Mouse (Mus musculus) small intestine, adult 2 months (tissue): Measurements from ENCODE around the gene Ern1. TPM values are rescaled to one million over a fixed set of nuclear protein-coding genes. Genes with fewer than 3 reads are reported as not detected.

Source experiments
- H3K27ac ChIP-seq: fragments of 200-500 bp; 2 replicates; pipeline ENCODE4 v1.5.1; 2012; ENCODE audit warnings: low read depth, low read length, control low read depth, inconsistent platforms; ENCODE audit not compliant: insufficient read depth
- H3K27me3 ChIP-seq: fragments of 200-500 bp; 2 replicates; pipeline ENCODE4 v1.6.1; 2012; ENCODE audit warnings: mild to moderate bottlenecking, moderate library complexity, low read length, inconsistent platforms; ENCODE audit not compliant: control insufficient read depth, insufficient read depth
- H3K36me3 ChIP-seq: fragments of 200-500 bp; 2 replicates; pipeline ENCODE4 v1.6.1; 2012; ENCODE audit warnings: mild to moderate bottlenecking, low read length, control low read depth, inconsistent platforms; ENCODE audit not compliant: control insufficient read depth, insufficient read depth
- H3K4me1 ChIP-seq: fragments of 200-500 bp; 2 replicates; pipeline ENCODE4 v1.6.1; 2012; ENCODE audit warnings: low read length, inconsistent platforms, mixed read lengths; ENCODE audit not compliant: control insufficient read depth, insufficient read depth, insufficient read length
- H3K4me3 ChIP-seq: fragments of 200-500 bp; 2 replicates; pipeline ENCODE4 v1.5.1; 2012; ENCODE audit warnings: low read depth, mild to moderate bottlenecking, control low read depth, inconsistent platforms, low read length, moderate library complexity
- CTCF ChIP-seq: fragments of 200-500 bp; IDR thresholded peaks from 2 replicates; pipeline ENCODE4 v1.5.1; 2012; ENCODE audit warnings: low read depth, mild to moderate bottlenecking, control low read depth, inconsistent platforms, low read length, moderate library complexity, mixed read lengths; ENCODE audit not compliant: insufficient replicate concordance, insufficient read length; ENCODE audit errors: extremely low read depth
- POLR2A ChIP-seq: fragments of 200-500 bp; IDR thresholded peaks from 2 replicates; pipeline ENCODE4 v1.6.1; 2012; ENCODE audit warnings: low read depth, mild to moderate bottlenecking, control low read depth, inconsistent platforms, low read length, moderate library complexity
- WGBS: fragments of 180-500 bp; shearing (Covaris S2); methylation state at CpG from one replicate; pipeline ENCODE4 v1.1.7; 2018; 5-methylcytosine and 5-hydroxymethylcytosine counted together
- polyA plus RNA-seq: library from polyadenylated mRNA; depleted of rRNA; stranded (reverse); fragments of >200 nt; gene quantifications from 2 replicates; pipeline ENCODE4 v1.2.3, GENCODE M21; 2012

The Ern1 gene
- polyA plus RNA-seq, 1 experiment, result 31.2 TPM

- Histone ChIP-seq H3K4me1 (no peaks in the 10 kb centered on the region), H3K27ac (no peak overlapping the region), H3K27me3 (no peaks in the 10 kb centered on the region), H3K4me3 (no peak overlapping the region), H3K36me3 (peaks cover 20% of the 10 kb centered on the region)
- TF ChIP-seq POLR2A, result no peak
- no peak for TF ChIP-seq CTCF
- WGBS, result 69% methylated on average over 10 of the region's 10 CpGs
Observed at GRCm38 (mm10) chr11:106527147-106527821, 39.6 kb upstream of the Ern1 start.

- Histone ChIP-seq H3K27ac (no peak overlapping the region), H3K27me3 (no peaks in the 10 kb centered on the region), H3K4me1 (no peaks in the 10 kb centered on the region), H3K4me3 (no peak overlapping the region), H3K36me3 (peaks cover 17% of the 10 kb centered on the region)
- 89% methylated on average over 3 of the region's 3 CpGs for WGBS
- TF ChIP-seq CTCF, result no peak
- no peak for TF ChIP-seq POLR2A
Observed at GRCm38 (mm10) chr11:106522538-106522937, 34.9 kb upstream of the Ern1 start.

- H3K36me3 ChIP-seq, result peaks cover 15% of the 10 kb centered on the region
- no peak for TF ChIP-seq CTCF
- TF ChIP-seq POLR2A, result no peak
- 81% methylated on average over 4 of the region's 4 CpGs for WGBS
- H3K4me1 ChIP-seq, result no peaks in the 10 kb centered on the region
- H3K27ac ChIP-seq, result no peak overlapping the region
- H3K4me3 ChIP-seq, result no peak overlapping the region
- no peaks in the 10 kb centered on the region for H3K27me3 ChIP-seq
Observed at GRCm38 (mm10) chr11:106521612-106522011, 34.0 kb upstream of the Ern1 start.

GRCm38 (mm10) chr11:106520404-106520803 lies 32.8 kb upstream of the Ern1 start:
- H3K4me3 ChIP-seq, result no peak overlapping the region

GRCm38 (mm10) chr11:106519519-106519918 lies 31.9 kb upstream of the Ern1 start:
- Histone ChIP-seq H3K36me3 (peaks cover 9% of the 10 kb centered on the region), H3K27ac (no peak overlapping the region), H3K4me1 (0 out of 2 replicates have a peak, but pooled peaks cover 1% of the 10 kb centered on the region), H3K27me3 (no peaks in the 10 kb centered on the region), H3K4me3 (no peak overlapping the region)
- 77% methylated on average over 4 of the region's 4 CpGs for WGBS
- TF ChIP-seq POLR2A (no peak), CTCF (no peak)

More at GRCm38 (mm10) chr11:106520404-106520803, 32.8 kb upstream of the Ern1 start:
- Histone ChIP-seq H3K27ac (no peak overlapping the region), H3K4me1 (no peaks in the 10 kb centered on the region), H3K27me3 (no peaks in the 10 kb centered on the region), H3K36me3 (peaks cover 11% of the 10 kb centered on the region)
- no peak for TF ChIP-seq POLR2A
- TF ChIP-seq CTCF, result no peak
- WGBS, result 94% methylated on average over 3 of the region's 3 CpGs

- 72% methylated on average over 4 of the region's 4 CpGs for WGBS
- Histone ChIP-seq H3K4me1 (0 out of 2 replicates have a peak, but pooled peaks cover 1% of the 10 kb centered on the region), H3K27ac (no peak overlapping the region), H3K4me3 (no peak overlapping the region), H3K36me3 (peaks cover 9% of the 10 kb centered on the region), H3K27me3 (no peaks in the 10 kb centered on the region)
- TF ChIP-seq CTCF, result no peak
- no peak for TF ChIP-seq POLR2A
Observed at GRCm38 (mm10) chr11:106518391-106518790, 30.7 kb upstream of the Ern1 start.

- H3K27ac ChIP-seq, result no peak overlapping the region
- 78% methylated on average over 16 of the region's 16 CpGs for WGBS
- no peaks in the 10 kb centered on the region for H3K27me3 ChIP-seq
- H3K4me1 ChIP-seq, result 0 out of 2 replicates have a peak, but pooled peaks cover 1% of the 10 kb centered on the region
- H3K4me3 ChIP-seq, result no peak overlapping the region
- peaks cover 30% of the 10 kb centered on the region for H3K36me3 ChIP-seq
- TF ChIP-seq CTCF (no peak), POLR2A (no peak)
Observed at GRCm38 (mm10) chr11:106515079-106515745, 27.6 kb upstream of the Ern1 start.
